Mouse (Mus musculus): ENCODE results near the gene Cyld. TPM values are rescaled to one million over a fixed set of nuclear protein-coding genes. Genes with fewer than 3 reads are reported as not detected.

The Cyld gene
- polyA plus RNA-seq, 2 experiments = 8.6 to 12.2 TPM

DNA sequence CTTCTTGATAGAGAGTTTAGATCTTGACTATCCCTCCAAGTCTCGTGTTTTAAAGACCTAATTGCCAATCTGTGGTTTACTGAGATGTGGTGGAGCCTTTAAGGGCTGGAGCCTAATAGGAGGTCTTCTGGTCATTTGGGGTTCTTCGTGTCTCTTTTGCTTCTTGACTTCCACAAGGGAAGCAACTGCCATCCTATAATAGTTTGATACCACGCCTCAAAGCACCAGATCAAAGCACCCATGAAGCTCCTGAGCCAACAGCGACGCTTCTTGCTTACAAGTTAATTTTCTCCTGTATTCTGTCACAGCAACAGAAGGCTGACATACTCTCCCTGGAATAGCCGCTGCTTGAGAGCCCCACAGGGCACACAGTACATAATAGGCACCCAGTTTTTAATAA lies 4.0 kb upstream of the Cyld start:
- no peak overlapping the region for H3K9ac ChIP-seq (ENCODE audit: low read depth, low read length, severe bottlenecking)
- DNase-seq (ENCODE audit: low spot score) (no peak), ATAC-seq (ENCODE audit: low FRiP score, low read depth) (no peak)
- peaks cover 5% of the 10 kb centered on the region for H3K4me1 ChIP-seq (ENCODE audit: control insufficient read depth, insufficient read depth, low read length)
- no peaks in the 10 kb centered on the region for H3K9me3 ChIP-seq (ENCODE audit: control insufficient read depth, low read length)
- no peaks in the 10 kb centered on the region for H3K27me3 ChIP-seq (ENCODE audit: control insufficient read depth, insufficient read depth, low read length)
- H3K27ac ChIP-seq (replicated peaks; ENCODE audit: low read depth, low read length) = no peak overlapping the region
- H3K36me3 ChIP-seq (ENCODE audit: control insufficient read depth, insufficient read depth, low read length) = no peaks in the 10 kb centered on the region
- no peak overlapping the region for H3K4me3 ChIP-seq (replicated peaks; ENCODE audit: low read length)
- TF ChIP-seq POLR2A (IDR thresholded peaks at IDR 0.05; ENCODE audit: borderline replicate concordance, extremely low read depth, insufficient read depth, insufficient read length) = no peak
- 72% methylated on average over 6 of the region's 6 CpGs for WGBS
- H3K4me2 ChIP-seq (replicated peaks; ENCODE audit: low read depth, low read length, severe bottlenecking) = no peak overlapping the region

DNA sequence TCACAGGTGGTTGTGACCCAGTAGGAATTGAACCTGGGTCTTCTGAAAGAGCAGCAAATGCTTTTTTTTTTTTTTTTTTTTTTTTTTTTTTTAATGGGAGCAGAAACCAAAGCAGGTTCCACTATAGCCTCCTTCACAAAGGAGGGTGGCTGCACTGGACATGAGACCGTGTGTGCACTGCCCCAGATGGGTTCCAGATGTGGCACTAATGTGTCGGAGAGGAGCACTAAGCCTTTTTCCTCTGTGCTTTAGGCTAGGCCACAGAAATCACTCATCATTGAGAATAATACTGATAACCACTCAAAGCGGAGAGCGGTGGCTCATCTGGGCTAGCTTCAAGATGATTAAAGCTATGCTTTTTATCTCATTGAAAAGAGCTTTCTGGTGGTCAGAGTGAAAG lies 3.5 kb upstream of the Cyld start:
- ATAC-seq (ENCODE audit: low FRiP score, low read depth) = no peak
- Histone ChIP-seq H3K4me2 (replicated peaks; ENCODE audit: low read depth, low read length, severe bottlenecking) (no peak overlapping the region), H3K36me3 (ENCODE audit: control insufficient read depth, insufficient read depth, low read length) (no peaks in the 10 kb centered on the region), H3K27me3 (ENCODE audit: control insufficient read depth, insufficient read depth, low read length) (no peaks in the 10 kb centered on the region), H3K9ac (ENCODE audit: low read depth, low read length, severe bottlenecking) (no peak overlapping the region), H3K4me1 (ENCODE audit: control insufficient read depth, insufficient read depth, low read length) (peaks cover 5% of the 10 kb centered on the region), H3K9me3 (ENCODE audit: control insufficient read depth, low read length) (no peaks in the 10 kb centered on the region), H3K4me3 (replicated peaks; ENCODE audit: low read length) (no peak overlapping the region), H3K27ac (replicated peaks; ENCODE audit: low read depth, low read length) (no peak overlapping the region)
- TF ChIP-seq POLR2A (IDR thresholded peaks at IDR 0.05; ENCODE audit: borderline replicate concordance, extremely low read depth, insufficient read depth, insufficient read length) = no peak
- WGBS = 46% methylated on average over 4 of the region's 4 CpGs
- no peak for DNase-seq (ENCODE audit: low spot score)

DNA sequence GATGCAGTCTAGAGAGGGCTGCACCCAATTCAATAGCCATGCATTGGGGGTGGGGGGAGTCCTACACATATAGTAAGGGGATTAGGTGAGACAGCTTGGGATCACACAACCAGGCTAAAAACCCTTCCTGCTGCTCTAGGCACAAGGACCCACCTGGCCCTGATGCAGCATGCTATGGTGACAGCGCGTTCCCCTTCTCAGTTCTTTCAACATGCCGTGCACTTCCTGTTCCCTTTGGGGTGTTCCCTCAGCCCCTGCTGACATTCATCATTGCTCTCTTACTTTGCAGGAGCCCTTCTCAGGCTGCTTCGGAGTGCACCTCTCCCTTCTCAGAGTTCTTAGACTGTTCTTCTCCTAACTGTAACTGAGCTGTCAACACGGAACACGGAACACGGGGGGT lies 2.5 kb upstream of the Cyld start:
- no peak overlapping the region for H3K27ac ChIP-seq (replicated peaks; ENCODE audit: low read depth, low read length)
- DNase-seq (ENCODE audit: low spot score) = no peak
- TF ChIP-seq POLR2A (IDR thresholded peaks at IDR 0.05; ENCODE audit: borderline replicate concordance, extremely low read depth, insufficient read depth, insufficient read length) = no peak

DNA sequence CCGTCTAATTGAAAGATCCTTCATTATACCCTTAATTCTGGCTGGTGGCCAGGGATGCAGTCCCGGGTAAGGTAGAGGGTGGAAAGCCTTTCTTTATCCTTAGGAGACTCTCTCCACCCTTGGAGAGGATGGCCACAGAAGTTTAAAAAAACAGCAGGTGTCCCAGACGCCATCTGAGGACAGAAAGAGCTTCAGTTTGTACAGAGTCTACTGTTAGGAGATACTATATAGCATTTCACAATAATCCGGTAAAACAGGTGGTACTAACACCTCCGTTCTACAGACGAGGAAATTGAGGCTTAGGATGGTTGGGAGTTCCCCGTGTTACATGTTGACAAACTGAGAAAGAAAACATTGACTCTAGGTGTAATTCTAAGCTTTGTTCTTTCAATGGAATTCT lies 600 bp upstream of the Cyld start:
- H3K27me3 ChIP-seq (ENCODE audit: control insufficient read depth, insufficient read depth, low read length) = no peaks in the 10 kb centered on the region
- 17% methylated on average over 7 of the region's 7 CpGs for WGBS
- no peaks in the 10 kb centered on the region for H3K9me3 ChIP-seq (ENCODE audit: control insufficient read depth, low read length)
- no peaks in the 10 kb centered on the region for H3K36me3 ChIP-seq (ENCODE audit: control insufficient read depth, insufficient read depth, low read length)
- no peak overlapping the region for H3K27ac ChIP-seq (replicated peaks; ENCODE audit: low read depth, low read length)
- DNase-seq (ENCODE audit: low spot score) = no peak
- peaks cover 5% of the 10 kb centered on the region for H3K4me1 ChIP-seq (ENCODE audit: control insufficient read depth, insufficient read depth, low read length)
- TF ChIP-seq POLR2A (IDR thresholded peaks at IDR 0.05; ENCODE audit: borderline replicate concordance, extremely low read depth, insufficient read depth, insufficient read length) = no peak
- 0 out of 2 replicates have a peak, but pooled peaks have one; percentile 1 for ATAC-seq (ENCODE audit: low FRiP score, low read depth)
- peak overlapping the region; percentile 76 for H3K4me3 ChIP-seq (replicated peaks; ENCODE audit: low read length)
- no peak overlapping the region for H3K9ac ChIP-seq (ENCODE audit: low read depth, low read length, severe bottlenecking)
- H3K4me2 ChIP-seq (replicated peaks; ENCODE audit: low read depth, low read length, severe bottlenecking) = peak overlapping the region; percentile 67

More for the DNA sequence above, 2.5 kb upstream of the Cyld start:
- Histone ChIP-seq H3K4me3 (replicated peaks; ENCODE audit: low read length) (no peak overlapping the region), H3K9ac (ENCODE audit: low read depth, low read length, severe bottlenecking) (no peak overlapping the region), H3K4me1 (ENCODE audit: control insufficient read depth, insufficient read depth, low read length) (peaks cover 5% of the 10 kb centered on the region), H3K27me3 (ENCODE audit: control insufficient read depth, insufficient read depth, low read length) (no peaks in the 10 kb centered on the region), H3K9me3 (ENCODE audit: control insufficient read depth, low read length) (no peaks in the 10 kb centered on the region), H3K4me2 (replicated peaks; ENCODE audit: low read depth, low read length, severe bottlenecking) (no peak overlapping the region), H3K36me3 (ENCODE audit: control insufficient read depth, insufficient read depth, low read length) (no peaks in the 10 kb centered on the region)
- ATAC-seq (ENCODE audit: low FRiP score, low read depth) = no peak
- 75% methylated on average over 7 of the region's 7 CpGs for WGBS

DNA sequence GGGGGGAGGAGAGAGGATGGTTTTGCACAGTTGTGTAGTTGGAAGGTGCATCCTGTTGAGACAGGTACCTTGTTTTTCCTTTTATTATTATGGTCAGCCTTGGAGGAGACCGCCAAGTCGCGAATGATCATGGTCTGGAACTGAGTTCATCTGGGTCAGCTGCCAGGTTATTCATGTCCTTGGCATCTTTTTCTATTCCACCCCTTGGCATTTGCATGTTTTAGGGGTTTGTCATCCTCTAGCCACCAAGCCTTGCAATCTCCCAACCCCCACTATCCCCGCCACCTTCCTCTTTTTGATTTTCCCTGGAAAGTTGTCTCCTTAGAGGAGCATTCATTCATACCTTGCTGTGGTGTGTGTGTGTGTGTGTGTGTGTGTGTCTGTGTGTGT lies 809 bp downstream of the Cyld start:
- DNase-seq (ENCODE audit: low spot score) (no peak), ATAC-seq (ENCODE audit: low FRiP score, low read depth) (no peak)
- no peak overlapping the region for H3K27ac ChIP-seq (replicated peaks; ENCODE audit: low read depth, low read length)
- peak overlapping the region; percentile 67 for H3K4me2 ChIP-seq (replicated peaks; ENCODE audit: low read depth, low read length, severe bottlenecking)
- H3K9me3 ChIP-seq (ENCODE audit: control insufficient read depth, low read length) = no peaks in the 10 kb centered on the region
- no peaks in the 10 kb centered on the region for H3K27me3 ChIP-seq (ENCODE audit: control insufficient read depth, insufficient read depth, low read length)
- no peaks in the 10 kb centered on the region for H3K36me3 ChIP-seq (ENCODE audit: control insufficient read depth, insufficient read depth, low read length)
- no peak for TF ChIP-seq POLR2A (IDR thresholded peaks at IDR 0.05; ENCODE audit: borderline replicate concordance, extremely low read depth, insufficient read depth, insufficient read length)
- peaks cover 5% of the 10 kb centered on the region for H3K4me1 ChIP-seq (ENCODE audit: control insufficient read depth, insufficient read depth, low read length)
- WGBS = 25% methylated on average over 4 of the region's 4 CpGs
- peak overlapping the region; percentile 79 for H3K9ac ChIP-seq (ENCODE audit: low read depth, low read length, severe bottlenecking)
- peak overlapping the region; percentile 76 for H3K4me3 ChIP-seq (replicated peaks; ENCODE audit: low read length)

DNA sequence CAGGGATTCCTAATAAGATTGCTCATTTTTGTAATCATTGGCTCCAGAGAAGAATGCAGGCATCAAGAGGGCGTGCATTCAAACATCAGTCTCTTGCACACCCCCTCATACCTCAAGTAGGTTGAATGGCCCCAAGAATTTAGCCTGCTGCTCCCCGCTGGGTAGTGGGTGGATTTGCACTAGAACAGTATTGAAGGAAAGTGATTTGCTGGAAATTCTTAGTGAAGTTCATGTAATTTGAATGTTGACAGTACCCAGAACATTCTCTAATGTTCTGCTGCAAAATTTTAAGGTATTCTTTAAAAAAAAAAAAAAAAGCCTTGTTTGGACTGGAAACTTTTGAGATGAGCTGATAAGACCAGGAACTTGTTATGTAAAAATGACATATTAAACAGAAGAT lies 1.2 kb downstream of the Cyld start:
- Histone ChIP-seq H3K27ac (replicated peaks; ENCODE audit: low read depth, low read length) (no peak overlapping the region), H3K9ac (ENCODE audit: low read depth, low read length, severe bottlenecking) (no peak overlapping the region), H3K27me3 (ENCODE audit: control insufficient read depth, insufficient read depth, low read length) (no peaks in the 10 kb centered on the region), H3K4me2 (replicated peaks; ENCODE audit: low read depth, low read length, severe bottlenecking) (peak overlapping the region; percentile 67), H3K36me3 (ENCODE audit: control insufficient read depth, insufficient read depth, low read length) (no peaks in the 10 kb centered on the region), H3K4me1 (ENCODE audit: control insufficient read depth, insufficient read depth, low read length) (peaks cover 5% of the 10 kb centered on the region), H3K9me3 (ENCODE audit: control insufficient read depth, low read length) (no peaks in the 10 kb centered on the region), H3K4me3 (replicated peaks; ENCODE audit: low read length) (peak overlapping the region; percentile 76)
- no peak for TF ChIP-seq POLR2A (IDR thresholded peaks at IDR 0.05; ENCODE audit: borderline replicate concordance, extremely low read depth, insufficient read depth, insufficient read length)
- DNase-seq (ENCODE audit: low spot score) (no peak), ATAC-seq (ENCODE audit: low FRiP score, low read depth) (no peak)
- WGBS = 41% methylated on average over 2 of the region's 2 CpGs
